Mouse (Mus musculus) T-cell, adult 2 months (primary cell): ENCODE measurements around the gene Ablim2.
A peak's percentile ranks its signal among the peaks of the same experiment; 100 is the strongest.

Experiments
- DNase-seq: peaks from one replicate; pipeline ENCODE4 v3.0.0; 2022; ENCODE audit warnings: low spot score

Ablim2 gene

GRCm38 (mm10) chr5:35770246-35770645 is 12.6 kb downstream of the Ablim2 start:
- DNase-seq, result no peak

- DNase-seq, result no peak
Observed at GRCm38 (mm10) chr5:35770891-35771663, 13.4 kb downstream of the Ablim2 start.

GRCm38 (mm10) chr5:35773274-35774136 is 15.8 kb downstream of the Ablim2 start:
- DNase-seq, result no peak

- DNase-seq, result no peak
Observed at GRCm38 (mm10) chr5:35774137-35774424, 16.4 kb downstream of the Ablim2 start.

GRCm38 (mm10) chr5:35781116-35781515 is 23.4 kb downstream of the Ablim2 start:
- DNase-seq, result no peak

GRCm38 (mm10) chr5:35782648-35783180 is 25.0 kb downstream of the Ablim2 start:
- DNase-seq, result no peak

- DNase-seq, result no peak
Observed at GRCm38 (mm10) chr5:35785853-35786252, 28.2 kb downstream of the Ablim2 start.

GRCm38 (mm10) chr5:35787847-35788246 is 30.2 kb downstream of the Ablim2 start:
- DNase-seq, result no peak

GRCm38 (mm10) chr5:35788719-35789118 is 31.0 kb downstream of the Ablim2 start:
- DNase-seq, result no peak

- no peak for DNase-seq
Observed at GRCm38 (mm10) chr5:35789697-35790096, 32.0 kb downstream of the Ablim2 start.

GRCm38 (mm10) chr5:35790387-35791065 is 32.8 kb downstream of the Ablim2 start:
- DNase-seq, result no peak

- no peak for DNase-seq
Observed at GRCm38 (mm10) chr5:35793971-35794370, 36.3 kb downstream of the Ablim2 start.

GRCm38 (mm10) chr5:35794942-35795341 is 37.3 kb downstream of the Ablim2 start:
- no peak for DNase-seq

- DNase-seq, result peak; percentile 28
Observed at GRCm38 (mm10) chr5:35795481-35796048, 37.9 kb downstream of the Ablim2 start.

GRCm38 (mm10) chr5:35796136-35796535 is 38.5 kb downstream of the Ablim2 start:
- DNase-seq, result no peak

GRCm38 (mm10) chr5:35799090-35799489 is 41.4 kb downstream of the Ablim2 start:
- no peak for DNase-seq

- DNase-seq, result no peak
Observed at GRCm38 (mm10) chr5:35803416-35803815, 45.7 kb downstream of the Ablim2 start.

GRCm38 (mm10) chr5:35804685-35805084 is 47.0 kb downstream of the Ablim2 start:
- DNase-seq, result no peak

- no peak for DNase-seq
Observed at GRCm38 (mm10) chr5:35805209-35805608, 47.5 kb downstream of the Ablim2 start.

GRCm38 (mm10) chr5:35807018-35807417 is 49.3 kb downstream of the Ablim2 start:
- DNase-seq, result no peak

GRCm38 (mm10) chr5:35810526-35810925 is 52.8 kb downstream of the Ablim2 start:
- DNase-seq, result no peak

GRCm38 (mm10) chr5:35811639-35812295 is 54.1 kb downstream of the Ablim2 start:
- DNase-seq, result no peak
